Mouse (Mus musculus) C2C12 (cell line): ENCODE measurements around the gene Med26.

Source experiments
- CTCF ChIP-seq: IDR thresholded peaks from one replicate; pipeline ENCODE4 v1.5.1; 2011; ENCODE audit not compliant: control insufficient read depth, insufficient read depth, insufficient read length
- MYOD1 ChIP-seq: IDR thresholded peaks from one replicate; pipeline ENCODE4 v1.6.1; 2011; ENCODE audit warnings: low read depth; ENCODE audit not compliant: control insufficient read depth, insufficient read length
- MYOG ChIP-seq: IDR thresholded peaks from one replicate; pipeline ENCODE4 v1.6.1; 2011; ENCODE audit not compliant: control insufficient read depth, insufficient read length; ENCODE audit errors: extremely low read depth
- USF1 ChIP-seq: IDR thresholded peaks from one replicate; pipeline ENCODE4 v1.6.1; 2011; ENCODE audit warnings: low read depth, mild to moderate bottlenecking, control low read depth, moderate library complexity

DNA sequence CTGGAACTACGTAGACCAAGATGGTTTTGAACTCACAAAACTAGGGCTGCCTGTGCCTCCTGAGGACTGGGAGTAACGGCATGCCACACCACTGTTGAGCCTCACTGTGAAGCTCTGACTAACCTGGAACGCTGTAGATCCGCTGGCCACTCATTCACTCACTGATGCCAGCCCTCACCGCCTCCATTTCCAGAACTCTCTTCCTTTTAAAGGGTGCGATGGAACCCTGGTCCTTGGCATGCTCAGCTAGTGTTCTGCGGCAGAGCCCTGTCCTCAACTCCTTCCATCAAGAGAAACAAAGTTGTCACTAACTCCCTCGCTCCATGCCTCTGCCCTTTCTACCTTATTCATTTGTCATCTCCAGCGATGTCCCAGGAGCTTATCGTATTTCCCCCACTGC lies 40.8 kb upstream of the Med26 start:
- TF ChIP-seq CTCF (no peak), MYOD1 (no peak), USF1 (no peak), MYOG (no peak)
